In the genomic region with DNA sequence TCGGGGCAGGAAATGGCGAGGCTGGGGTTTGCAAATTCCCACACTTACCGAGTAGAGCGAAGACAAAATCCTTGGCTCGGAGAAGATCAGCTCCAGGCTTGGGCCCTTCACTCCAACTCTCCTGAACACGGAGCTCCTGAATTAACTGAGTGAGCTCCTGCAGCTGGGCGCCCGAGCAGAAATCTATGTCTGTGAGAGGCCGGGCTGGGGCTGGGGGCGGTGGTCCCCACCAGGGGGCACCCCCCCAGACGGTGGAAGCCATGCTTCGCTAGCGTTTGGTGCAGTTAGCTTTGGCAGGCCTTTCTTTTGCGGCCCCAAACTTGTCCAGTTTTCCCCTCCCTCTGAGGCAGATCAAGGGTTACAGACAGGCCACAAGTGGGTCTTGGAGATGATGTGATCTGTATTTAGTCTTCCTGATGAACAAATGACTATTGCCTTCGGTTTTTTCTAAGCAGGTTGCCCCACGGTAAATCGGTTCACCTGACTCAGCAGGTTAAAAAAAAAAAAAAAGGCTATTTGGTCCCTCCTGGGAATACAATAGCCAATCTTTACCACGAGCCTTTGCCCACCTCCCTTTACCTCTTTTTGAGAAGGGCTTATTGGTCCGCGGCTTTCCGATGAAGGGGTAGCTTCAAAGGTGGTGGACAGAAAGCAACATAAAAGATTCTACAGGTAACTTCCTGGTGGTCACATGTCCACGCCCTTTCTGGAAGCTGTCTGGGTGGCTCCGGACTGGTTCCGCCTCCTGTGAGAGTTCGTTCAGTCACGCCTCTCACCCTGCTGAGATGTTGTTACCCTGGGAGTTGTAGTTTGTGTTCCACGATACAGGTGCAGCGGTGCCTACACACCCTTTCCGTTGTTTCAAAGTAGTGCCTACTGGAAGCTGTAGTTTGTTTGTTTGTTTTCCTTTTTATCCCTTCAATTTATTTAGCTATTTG, we compare ENCODE assay signal across 8 mouse cellular contexts. TPM values are rescaled to one million over a fixed set of nuclear protein-coding genes. Genes with fewer than 3 reads are reported as not detected.
DNase-seq lines count a peak whose midpoint lies in the region; ATAC-seq lines count a peak whose summit lies in the region.
"Had no signal": no experiment of that assay in that cellular context is flagged by ENCODE, and none has a peak within 500 bp of the region (broad histone marks: within the 10 kb centered on the region; RNA-seq: fewer than 3 reads in every experiment).

A gene (minus strand): TSS at position 653 of the 938 bp plus-strand sequence.

- H3K4me3 ChIP-seq in forebrain, embryonic 13.5 days = peak within 1 kb of the TSS; percentile 54
- H3K4me3 ChIP-seq in kidney, embryonic 15.5 days (replicated peaks) = peak within 1 kb of the TSS; percentile 61

- peak within 1 kb of the TSS; percentile 97 for H3K4me2 ChIP-seq in forebrain, embryonic 13.5 days
- H3K4me2 ChIP-seq in kidney, embryonic 15.5 days = peak within 1 kb of the TSS; percentile 93

- no peak within 1 kb of the TSS for H3K9ac ChIP-seq in forebrain, embryonic 13.5 days
- H3K9ac ChIP-seq in kidney, embryonic 15.5 days = peak within 1 kb of the TSS; percentile 46

- H3K36me3 ChIP-seq in forebrain, embryonic 13.5 days (ENCODE audit: poor library complexity, severe bottlenecking) = no peaks in the 10 kb centered on the region
- no peaks in the 10 kb centered on the region for H3K36me3 ChIP-seq in kidney, embryonic 15.5 days

- H3K9me3 ChIP-seq in forebrain, embryonic 13.5 days (replicated peaks) = 0 out of 2 replicates have a peak, but pooled peaks cover 5% of the 10 kb centered on the region
- H3K9me3 ChIP-seq in kidney, embryonic 15.5 days (replicated peaks) = no peaks in the 10 kb centered on the region

- no peak for ATAC-seq in forebrain, embryonic 13.5 days
- ATAC-seq in kidney, embryonic 15.5 days (replicated peaks; ENCODE audit: low FRiP score) = no peak
- no peak for ATAC-seq in monocyte, adult 5-6 weeks (replicated peaks; ENCODE audit: insufficient number of reproducible peaks, low FRiP score, low TSS enrichment, poor library complexity, severe bottlenecking)

- H3K27me3 ChIP-seq in forebrain, embryonic 13.5 days = peaks cover 50% of the 10 kb centered on the region
- peaks cover 47% of the 10 kb centered on the region for H3K27me3 ChIP-seq in kidney, embryonic 15.5 days

- intact Hi-C loops in left cerebral cortex, postnatal 14 days (cut with DNase I) = loop anchor here (5.0 kb wide), 1 partner anchor 72 kb away; a partner anchor contains a TSS

- 5% methylated on average over 29 of the region's 29 CpGs for WGBS in forebrain, embryonic 13.5 days
- WGBS in kidney, embryonic 15.5 days = 6% methylated on average over 29 of the region's 29 CpGs

- H3K4me1 ChIP-seq in forebrain, embryonic 13.5 days = peaks cover 45% of the 10 kb centered on the region
- peaks cover 49% of the 10 kb centered on the region for H3K4me1 ChIP-seq in kidney, embryonic 15.5 days

- DNase-seq in embryo, embryonic 10 days (ENCODE audit: low spot score) = peak; percentile 42
- DNase-seq in lung, postnatal 14 days = peak; percentile 53
- no peak for DNase-seq in left cerebral cortex, postnatal 14 days (ENCODE audit: low spot score in 2 of 2)
- no peak for DNase-seq in right cerebral cortex, postnatal 10 days (ENCODE audit: low spot score in 2 of 2)

- no peak within 1 kb of the TSS for H3K27ac ChIP-seq in forebrain, embryonic 13.5 days
- H3K27ac ChIP-seq in kidney, embryonic 15.5 days = no peak within 1 kb of the TSS

RNA-seq across cellular contexts. Expression of the gene that starts here (rescaled TPM):
- 0.39 and 1.00 TPM in 2 replicates for polyA plus RNA-seq in forebrain, embryonic 13.5 days (2015; fragmentation: Nextera tagmentation; extraction: Ambion mirVana)
- 8.3 TPM in 2 replicates for polyA plus RNA-seq in kidney, embryonic 15.5 days (2015; fragmentation: Nextera tagmentation; extraction: Ambion mirVana)
- total RNA-seq in left cerebral cortex, postnatal 14 days (2021) = not detected
- not detected in 3 replicates for total RNA-seq in monocyte, adult 5-6 weeks (2017)
- polyA plus RNA-seq: cortical plate, adult 2 months had no signal

Comparison
In these comparisons a context has a peak if more than half of its experiments do, and no peak if none do; other contexts are left out.
1. DNase-seq: peak in embryo, embryonic 10 days (single experiment) and lung, postnatal 14 days (single experiment); none in left cerebral cortex, postnatal 14 days (0 of 2) and right cerebral cortex, postnatal 10 days (0 of 2).